In genomic region chr3:85254526-85254925, GRCm38 (mm10) we compare ENCODE assay signal across 18 mouse cellular contexts.
DNase-seq lines count a peak whose midpoint lies in the region; TF ChIP-seq lines count a peak whose summit lies in the region.
"Had no signal": no experiment of that assay in that cellular context is flagged by ENCODE, and none has a peak within 500 bp of the region (broad histone marks: within the 10 kb centered on the region; RNA-seq: fewer than 3 reads in every experiment).

No protein-coding gene starts in this region.

- peak; percentile 51 for DNase-seq in gastrocnemius, adult 2 months
- no peak for DNase-seq in gastrocnemius, postnatal 36 days
- DNase-seq in testis, postnatal 10 days (ENCODE audit: low spot score) = peak; percentile 25
- no peak for DNase-seq in testis, postnatal 14 days (ENCODE audit: low spot score)
- DNase-seq in skeletal muscle tissue, adult 2 months (ENCODE audit: low read depth, low spot score) = peak; percentile 63
- no peak for DNase-seq in adrenal gland, adult 18-20 months (ENCODE audit: low spot score in 2 of 2)
- DNase-seq: adrenal gland, adult 8-10 months; adrenal gland, postnatal 14 days; adrenal gland, postnatal 36 days; cerebellum, adult 11-12 months; cerebellum, adult 2 months; cerebellum, adult 9-10 months; cerebellum, postnatal 10 days; cerebellum, postnatal 25 days had no signal

- H3K27ac ChIP-seq in gastrocnemius, adult 2 months = no peak overlapping the region
- H3K27ac ChIP-seq: embryonic facial prominence, embryonic 10.5 days; embryonic facial prominence, embryonic 12.5 days; forebrain, embryonic 13.5 days; forebrain, embryonic 15.5 days had no signal

- intact Hi-C loops in gastrocnemius, adult 2 months (cut with DNase I) = no loop called here
- intact Hi-C loops in gastrocnemius, postnatal 36 days (cut with DNase I) = loop anchor here (5.0 kb wide), 1 partner anchor 52 kb away; no protein-coding TSS in a partner anchor

- no peak for TF ChIP-seq CTCF in gastrocnemius, adult 2 months (IDR thresholded peaks at IDR 0.05)

- H3K4me3 ChIP-seq in gastrocnemius, adult 2 months = no peak overlapping the region
- H3K4me3 ChIP-seq: embryonic facial prominence, embryonic 10.5 days; embryonic facial prominence, embryonic 12.5 days; forebrain, embryonic 13.5 days; forebrain, embryonic 15.5 days had no signal

Comparison
In these comparisons a context has a peak if more than half of its experiments do, and no peak if none do; other contexts are left out.
1. DNase-seq: peak in gastrocnemius, adult 2 months (single experiment), testis, postnatal 10 days (single experiment) and skeletal muscle tissue, adult 2 months (single experiment); none in gastrocnemius, postnatal 36 days (0 of 2), testis, postnatal 14 days (single experiment) and adrenal gland, adult 18-20 months (0 of 2).